Mouse (Mus musculus) small intestine, adult 2 months (tissue): Measurements from ENCODE around the gene Lyrm1.

Experiments
- CTCF ChIP-seq: fragments of 200-500 bp; IDR thresholded peaks from 2 replicates; pipeline ENCODE4 v1.5.1; 2012; ENCODE audit warnings: low read depth, mild to moderate bottlenecking, control low read depth, inconsistent platforms, low read length, moderate library complexity, mixed read lengths; ENCODE audit not compliant: insufficient replicate concordance, insufficient read length; ENCODE audit errors: extremely low read depth
- POLR2A ChIP-seq: fragments of 200-500 bp; IDR thresholded peaks from 2 replicates; pipeline ENCODE4 v1.6.1; 2012; ENCODE audit warnings: low read depth, mild to moderate bottlenecking, control low read depth, inconsistent platforms, low read length, moderate library complexity

GRCm38 (mm10) chr7:119941569-119941968 lies 45.9 kb downstream of the Lyrm1 start:
- TF ChIP-seq POLR2A (no peak), CTCF (no peak)
